Mouse (Mus musculus) layer of hippocampus, adult 8-10 months (tissue): ENCODE data around the gene Prl7b1. TPM values are rescaled to one million over a fixed set of nuclear protein-coding genes. Genes with fewer than 3 reads are reported as not detected.

ENCODE experiments used
- DNase-seq, 2 experiments: peaks; one replicate each; pipeline ENCODE4 v3.0.0; 2022; ENCODE audit warnings: low spot score in 2 of 2
- total RNA-seq, 4 experiments: library from RNA; stranded (reverse); gene quantifications; 2 replicates each; pipeline ENCODE4 v1.2.4; 2022

Prl7b1 gene
- not detected for total RNA-seq

DNA sequence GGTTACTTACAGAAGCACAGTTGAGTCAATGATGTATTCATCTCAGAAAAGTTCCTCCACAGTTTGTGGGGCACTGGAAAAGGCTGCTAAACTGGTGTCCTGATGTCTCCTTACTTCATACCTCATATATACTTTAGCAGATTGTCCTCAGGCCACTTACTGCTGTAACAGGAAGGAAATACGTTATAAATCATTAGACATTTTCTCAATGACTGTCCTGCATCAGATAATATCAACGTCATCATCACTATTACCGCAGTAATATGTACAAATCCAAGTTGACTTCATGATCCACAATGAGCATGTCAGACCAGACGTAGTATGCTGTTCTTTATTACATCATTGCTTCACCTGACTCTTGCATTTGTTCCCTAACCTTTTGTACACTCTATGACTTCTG is at the start of gene Prl7b1:
Prl7b1 (minus strand) TSS at position 101 of the 400 bp plus-strand sequence.
- DNase-seq: no peak

DNA sequence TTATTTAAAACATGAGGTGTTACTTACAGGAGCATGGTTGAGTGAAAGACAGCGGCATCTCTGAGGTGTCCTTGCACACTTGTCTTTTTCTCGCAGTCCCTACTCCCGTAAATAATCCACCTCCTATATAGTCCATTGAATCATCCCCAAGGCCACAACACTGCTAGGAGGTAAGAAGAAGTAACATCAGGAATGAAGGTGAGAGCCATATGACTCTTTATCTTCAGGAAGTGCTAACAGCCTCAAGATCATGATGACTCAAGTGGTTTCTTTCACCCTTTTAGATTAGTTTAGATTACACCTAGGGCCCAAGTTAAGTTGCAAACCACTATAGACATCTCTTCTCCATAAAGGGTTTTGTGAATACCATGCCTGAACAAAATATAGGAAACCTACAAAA is 32.0 kb upstream of the Prl7b1 start, which contains the start of gene Prl7a1:
Prl7a1 (minus strand) TSS at position 101 of the 400 bp plus-strand sequence.
- DNase-seq: no peak

DNA sequence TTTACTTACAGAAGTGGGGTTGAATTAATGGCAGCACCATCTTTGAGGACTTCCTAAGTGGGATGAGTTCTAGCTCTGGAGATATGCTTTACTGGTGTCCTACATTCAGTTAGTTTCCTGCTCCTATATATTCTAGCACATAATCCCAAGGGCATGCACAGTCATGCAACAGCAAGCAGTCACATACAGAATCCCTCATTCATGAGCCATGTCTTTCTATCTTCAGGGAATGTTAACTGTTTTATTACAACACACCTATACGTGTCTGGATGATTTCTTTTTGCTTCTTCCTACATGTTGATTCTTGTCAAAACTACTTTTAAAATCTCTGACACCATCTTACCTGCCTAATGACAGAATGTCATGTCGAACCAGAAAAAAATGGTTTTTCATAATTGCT is 28.3 kb downstream of the Prl7b1 start, which contains the start of gene Prl8a1:
Prl8a1 (minus strand) TSS at position 101 of the 400 bp plus-strand sequence.
- no peak for DNase-seq

DNA sequence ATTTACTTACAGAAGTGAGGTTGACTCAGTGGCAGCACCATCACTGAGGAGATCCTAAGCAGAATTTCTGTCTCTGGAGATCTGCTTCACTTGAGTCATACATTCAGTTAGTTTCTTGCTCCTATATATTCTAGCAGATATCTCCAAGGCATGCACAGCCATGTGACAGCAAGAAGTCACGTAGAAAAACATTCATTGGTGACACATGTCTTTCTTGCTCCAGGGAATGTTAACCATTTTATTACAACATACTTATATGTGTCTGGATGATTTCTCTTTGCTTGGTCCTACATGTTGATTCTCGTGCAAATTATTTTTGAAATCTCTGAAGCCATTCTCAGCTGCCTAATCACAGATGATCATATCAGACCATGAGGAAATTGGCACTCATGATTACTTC is 45.9 kb downstream of the Prl7b1 start, which contains the start of gene Prl8a9:
Prl8a9 (minus strand) TSS at position 101 of the 400 bp plus-strand sequence.
- DNase-seq: no peak

DNA sequence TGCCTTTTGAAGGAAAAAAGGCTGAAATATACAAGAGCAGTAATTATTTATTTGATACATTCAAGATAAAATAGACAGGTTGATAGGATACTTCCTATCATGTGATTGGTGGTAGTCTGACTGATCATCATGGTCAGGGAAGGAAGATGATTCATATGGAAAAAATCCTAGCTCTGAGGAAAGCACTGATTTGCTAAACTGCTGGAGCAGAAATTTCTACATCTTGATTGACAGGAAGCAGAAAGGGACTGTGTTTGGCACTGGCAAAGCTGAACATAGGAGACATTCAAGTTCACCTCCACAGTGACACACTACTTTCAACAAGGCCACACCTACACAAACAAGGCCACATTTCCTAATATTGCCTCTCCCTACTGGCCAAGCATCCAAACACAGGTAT is 57.0 kb downstream of the Prl7b1 start:
- DNase-seq: no peak

Other genes with a start within 250 kb of the Prl7b1 start
- not detected for gene Prl2b1, start 219.7 kb downstream of the Prl7b1 start, total RNA-seq
- not detected for gene Prl8a6, start 171.9 kb downstream of the Prl7b1 start, total RNA-seq
- not detected for gene Prl8a8, start 97.4 kb downstream of the Prl7b1 start, total RNA-seq
- gene Prl8a9, start 46.0 kb downstream of the Prl7b1 start, total RNA-seq: not detected
- not detected for gene Prl8a1, start 28.4 kb downstream of the Prl7b1 start, total RNA-seq
- gene Prl7a1, start 31.9 kb upstream of the Prl7b1 start, total RNA-seq: not detected
- gene Prl7a2, start 57.5 kb upstream of the Prl7b1 start, total RNA-seq: not detected
- gene Prl7d1, start 106.2 kb upstream of the Prl7b1 start, total RNA-seq: not detected
- not detected for gene Prl7c1, start 170.2 kb upstream of the Prl7b1 start, total RNA-seq
- gene Prl2a1, start 191.1 kb upstream of the Prl7b1 start, total RNA-seq: not detected
- gene Prl2c1, start 238.8 kb upstream of the Prl7b1 start, total RNA-seq: not detected